Mouse (Mus musculus) liver, embryonic 14.5 days (tissue): ENCODE measurements around the gene B4galnt1.

Experiments used
- CTCF ChIP-seq: IDR thresholded peaks from 2 replicates; pipeline ENCODE4 v1.5.1; 2016; ENCODE audit warnings: antibody characterized with exemption, low read depth, control low read depth
- EP300 ChIP-seq: IDR thresholded peaks from 2 replicates; pipeline ENCODE4 v1.6.1; 2016; ENCODE audit warnings: antibody characterized with exemption, low read depth

DNA sequence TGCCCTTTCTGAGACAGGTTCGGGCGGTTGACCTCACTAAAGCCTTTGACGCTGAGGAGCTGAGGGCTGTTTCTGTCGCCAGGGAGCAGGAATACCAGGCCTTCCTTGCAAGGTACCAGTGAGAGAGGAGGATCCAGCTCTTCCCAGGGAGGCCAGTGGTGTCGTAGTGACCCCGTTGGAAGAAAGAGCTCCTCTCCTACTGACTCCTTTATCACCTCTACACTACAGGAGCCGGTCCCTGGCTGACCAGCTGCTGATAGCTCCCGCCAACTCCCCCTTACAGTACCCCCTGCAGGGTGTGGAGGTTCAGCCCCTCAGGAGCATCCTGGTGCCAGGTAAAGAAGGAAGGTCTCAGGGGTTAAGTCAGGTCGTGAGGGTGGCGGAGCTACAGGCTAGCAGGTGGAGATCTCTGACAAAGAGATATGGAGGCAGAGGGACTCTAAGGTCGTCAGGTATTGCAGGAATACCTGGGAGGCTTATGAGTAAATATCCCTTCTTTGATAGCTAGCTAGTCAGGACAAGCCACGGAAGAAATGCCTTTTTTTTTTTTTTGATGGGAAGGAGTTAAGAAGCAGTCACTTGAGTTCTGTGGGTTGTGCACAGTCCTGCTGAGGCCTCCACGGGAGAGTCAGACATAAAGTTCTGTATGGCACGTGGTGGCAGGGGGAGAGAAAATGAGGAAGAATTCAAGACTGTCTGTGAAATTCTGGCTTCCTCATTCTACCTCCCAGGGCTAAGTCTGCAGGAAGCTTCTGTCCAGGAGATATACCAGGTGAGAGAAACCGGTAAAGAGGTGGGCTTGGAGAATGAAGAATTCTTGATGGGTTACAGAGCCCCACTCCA is 2.0 kb downstream of the B4galnt1 start:
- no peak for TF ChIP-seq CTCF
- no peak for TF ChIP-seq EP300
